Mouse (Mus musculus) thymus, adult 2 months (tissue): ENCODE measurements around the gene Megf11.

Experiments used
- CTCF ChIP-seq: fragments of 200-500 bp; IDR thresholded peaks from 2 replicates; pipeline ENCODE4 v1.5.1; 2012; ENCODE audit warnings: mild to moderate bottlenecking, control low read depth, low read length, moderate library complexity, borderline replicate concordance; ENCODE audit not compliant: control insufficient read depth, poor library complexity, insufficient read depth; ENCODE audit errors: extremely low read depth
- POLR2A ChIP-seq: fragments of 200-500 bp; IDR thresholded peaks from 2 replicates; pipeline ENCODE4 v1.6.1; 2012; ENCODE audit warnings: mild to moderate bottlenecking, low read length, control low read depth, moderate library complexity; ENCODE audit not compliant: control insufficient read depth, poor library complexity, insufficient read depth; ENCODE audit errors: extremely low read depth

- TF ChIP-seq CTCF (no peak), POLR2A (no peak)
Measured at GRCm38 (mm10) chr9:64586292-64586691, 200.9 kb downstream of the Megf11 start.
